Mouse (Mus musculus) liver, postnatal 0 days (tissue): ENCODE data around the gene Ercc5.

Experiments
- CTCF ChIP-seq: sonication (generic); IDR thresholded peaks from 2 replicates; pipeline ENCODE4 v1.5.1; 2016; ENCODE audit warnings: antibody characterized with exemption, low read depth
- EP300 ChIP-seq: IDR thresholded peaks from 2 replicates; pipeline ENCODE4 v1.6.1; 2016; ENCODE audit warnings: antibody characterized with exemption, low read depth, mild to moderate bottlenecking

GRCm38 (mm10) chr1:44158317-44158716 is 10.8 kb downstream of the Ercc5 start:
- TF ChIP-seq CTCF (no peak), EP300 (no peak)
